Mouse (Mus musculus) forebrain, embryonic 10.5 days (tissue): Measurements from ENCODE around the gene Plcd1. TPM values are rescaled to one million over a fixed set of nuclear protein-coding genes. Genes with fewer than 3 reads are reported as not detected.
A peak's percentile ranks its signal among the peaks of the same experiment; 100 is the strongest.

Experiments
- DNase-seq: peaks from one replicate; pipeline ENCODE4 v3.0.0-alpha.2; 2017; ENCODE audit warnings: low spot score; ENCODE audit errors: extremely low spot score
- H3K27ac ChIP-seq: fragments of 300-500 bp; sonication (generic); 2 replicates; pipeline ENCODE4 v1.5.1; 2016; ENCODE audit warnings: mild to moderate bottlenecking
- H3K27me3 ChIP-seq: fragments of 300-500 bp; sonication (generic); 2 replicates; pipeline ENCODE4 v1.6.1; 2016; ENCODE audit warnings: mild to moderate bottlenecking; ENCODE audit not compliant: poor library complexity, severe bottlenecking
- H3K36me3 ChIP-seq: fragments of 300-500 bp; sonication (generic); replicated peaks from 2 replicates; pipeline ENCODE4 v1.6.1; 2016; ENCODE audit warnings: mild to moderate bottlenecking, moderate library complexity
- H3K4me1 ChIP-seq: fragments of 300-500 bp; sonication (generic); 2 replicates; pipeline ENCODE4 v1.6.1; 2016
- H3K4me3 ChIP-seq: fragments of 300-500 bp; sonication (generic); 2 replicates; pipeline ENCODE4 v1.5.1; 2016; ENCODE audit warnings: mild to moderate bottlenecking, moderate library complexity
- H3K9me3 ChIP-seq: fragments of 300-500 bp; sonication (generic); 2 replicates; pipeline ENCODE4 v1.6.1; 2016; ENCODE audit warnings: mild to moderate bottlenecking, moderate library complexity
- WGBS: fragments of 180-500 bp; shearing (Covaris S2); methylation state at CpG from one replicate; pipeline ENCODE4 v1.1.7; 2016; 5-methylcytosine and 5-hydroxymethylcytosine counted together
- polyA plus RNA-seq: library from polyadenylated mRNA; unstranded; fragments of >200 nt; fragmentation: Nextera tagmentation; extraction: Ambion mirVana; gene quantifications from 2 replicates; pipeline ENCODE4 v1.2.1, GENCODE M21; 2016

Plcd1 gene
- polyA plus RNA-seq, 1 experiment from 2014 or later: 13.7 TPM

GRCm38 (mm10) chr9:119086451-119086850, 6.9 kb downstream of the Plcd1 start:
- H3K36me3 ChIP-seq: peaks cover 5% of the 10 kb centered on the region; the same call in 1 of the 2 replicates
- H3K4me3 ChIP-seq: no peak overlapping the region
- no peak overlapping the region for H3K27ac ChIP-seq
- no peaks in the 10 kb centered on the region for H3K9me3 ChIP-seq
- H3K4me1 ChIP-seq: peaks cover 66% of the 10 kb centered on the region
- no peak for DNase-seq
- H3K27me3 ChIP-seq: peaks cover 46% of the 10 kb centered on the region
- WGBS: 66% methylated on average over 1 of the region's 1 CpGs

- H3K36me3 ChIP-seq: peaks cover 5% of the 10 kb centered on the region; the same call in 1 of the 2 replicates
- no peak for DNase-seq
- peaks cover 26% of the 10 kb centered on the region for H3K27me3 ChIP-seq
- H3K4me3 ChIP-seq: no peak overlapping the region
- peaks cover 67% of the 10 kb centered on the region for H3K4me1 ChIP-seq
- H3K27ac ChIP-seq: no peak overlapping the region
- WGBS: 83% methylated on average over 10 of the region's 10 CpGs
- H3K9me3 ChIP-seq: no peaks in the 10 kb centered on the region
Measured at GRCm38 (mm10) chr9:119083966-119084365, 9.3 kb downstream of the Plcd1 start.

- 66% methylated on average over 7 of the region's 7 CpGs for WGBS
- Histone ChIP-seq H3K4me3 (no peak overlapping the region), H3K36me3 (peaks cover 9% of the 10 kb centered on the region), H3K9me3 (no peaks in the 10 kb centered on the region), H3K27me3 (peaks cover 26% of the 10 kb centered on the region), H3K27ac (peak overlapping the region; percentile 83), H3K4me1 (peaks cover 56% of the 10 kb centered on the region)
- no peak for DNase-seq
Measured at GRCm38 (mm10) chr9:119082656-119083430, 10.5 kb downstream of the Plcd1 start.

- Histone ChIP-seq H3K4me3 (no peak overlapping the region), H3K9me3 (no peaks in the 10 kb centered on the region), H3K27me3 (peaks cover 18% of the 10 kb centered on the region; the same call in 1 of the 2 replicates), H3K27ac (peak overlapping the region; percentile 83), H3K4me1 (peaks cover 50% of the 10 kb centered on the region), H3K36me3 (peaks cover 12% of the 10 kb centered on the region)
- DNase-seq: peak; percentile 56
- WGBS: 7% methylated on average over 8 of the region's 8 CpGs
Measured at GRCm38 (mm10) chr9:119082039-119082438, 11.3 kb downstream of the Plcd1 start.

- H3K9me3 ChIP-seq: no peaks in the 10 kb centered on the region
- 0 out of 2 replicates have a peak, but pooled peaks cover 8% of the 10 kb centered on the region for H3K27me3 ChIP-seq
- H3K4me1 ChIP-seq: peaks cover 38% of the 10 kb centered on the region
- H3K27ac ChIP-seq: no peak overlapping the region
- 81% methylated on average over 5 of the region's 5 CpGs for WGBS
- peaks cover 20% of the 10 kb centered on the region for H3K36me3 ChIP-seq
- DNase-seq: no peak
- no peak overlapping the region for H3K4me3 ChIP-seq
Measured at GRCm38 (mm10) chr9:119080040-119080675, 13.1 kb downstream of the Plcd1 start.

GRCm38 (mm10) chr9:119075685-119076084, 17.6 kb downstream of the Plcd1 start:
- Histone ChIP-seq H3K9me3 (no peaks in the 10 kb centered on the region), H3K4me1 (peaks cover 7% of the 10 kb centered on the region), H3K27me3 (no peaks in the 10 kb centered on the region), H3K27ac (no peak overlapping the region), H3K36me3 (peaks cover 41% of the 10 kb centered on the region), H3K4me3 (no peak overlapping the region)
- 77% methylated on average over 16 of the region's 16 CpGs for WGBS
- no peak for DNase-seq

GRCm38 (mm10) chr9:119073184-119073895, 20.0 kb downstream of the Plcd1 start:
- peaks cover 5% of the 10 kb centered on the region; the same call in 1 of the 2 replicates for H3K4me1 ChIP-seq
- no peak for DNase-seq
- H3K4me3 ChIP-seq: no peak overlapping the region
- H3K27me3 ChIP-seq: no peaks in the 10 kb centered on the region
- H3K27ac ChIP-seq: no peak overlapping the region
- peaks cover 41% of the 10 kb centered on the region for H3K36me3 ChIP-seq
- no peaks in the 10 kb centered on the region for H3K9me3 ChIP-seq
- 88% methylated on average over 15 of the region's 15 CpGs for WGBS

- peaks cover 35% of the 10 kb centered on the region for H3K36me3 ChIP-seq
- H3K4me3 ChIP-seq: no peak overlapping the region
- no peak for DNase-seq
- no peaks in the 10 kb centered on the region for H3K9me3 ChIP-seq
- no peaks in the 10 kb centered on the region for H3K27me3 ChIP-seq
- H3K4me1 ChIP-seq: peaks cover 11% of the 10 kb centered on the region
- no peak overlapping the region for H3K27ac ChIP-seq
- WGBS: 88% methylated on average over 9 of the region's 9 CpGs
Measured at GRCm38 (mm10) chr9:119071786-119072185, 21.5 kb downstream of the Plcd1 start.

- WGBS: 87% methylated on average over 13 of the region's 13 CpGs
- peaks cover 11% of the 10 kb centered on the region for H3K4me1 ChIP-seq
- H3K36me3 ChIP-seq: peaks cover 28% of the 10 kb centered on the region
- no peaks in the 10 kb centered on the region for H3K27me3 ChIP-seq
- no peak for DNase-seq
- H3K4me3 ChIP-seq: no peak overlapping the region
- no peak overlapping the region for H3K27ac ChIP-seq
- H3K9me3 ChIP-seq: no peaks in the 10 kb centered on the region
Measured at GRCm38 (mm10) chr9:119070173-119070825, 23.0 kb downstream of the Plcd1 start.

- no peak overlapping the region for H3K27ac ChIP-seq
Measured at GRCm38 (mm10) chr9:119068266-119068665, 25.0 kb downstream of the Plcd1 start.

GRCm38 (mm10) chr9:119067601-119068000, 25.7 kb downstream of the Plcd1 start:
- peaks cover 22% of the 10 kb centered on the region for H3K4me1 ChIP-seq
- 5% methylated on average over 6 of the region's 6 CpGs for WGBS
- H3K27me3 ChIP-seq: 0 out of 2 replicates have a peak, but pooled peaks cover 5% of the 10 kb centered on the region
- H3K4me3 ChIP-seq: no peak overlapping the region
- no peak overlapping the region for H3K27ac ChIP-seq
- H3K9me3 ChIP-seq: no peaks in the 10 kb centered on the region
- H3K36me3 ChIP-seq: peaks cover 16% of the 10 kb centered on the region
- DNase-seq: peak; percentile 73

More at GRCm38 (mm10) chr9:119068266-119068665, 25.0 kb downstream of the Plcd1 start:
- no peak overlapping the region for H3K4me3 ChIP-seq
- 0 out of 2 replicates have a peak, but pooled peaks cover 5% of the 10 kb centered on the region for H3K27me3 ChIP-seq
- DNase-seq: no peak
- H3K36me3 ChIP-seq: peaks cover 16% of the 10 kb centered on the region
- H3K4me1 ChIP-seq: peaks cover 16% of the 10 kb centered on the region
- 90% methylated on average over 11 of the region's 11 CpGs for WGBS
- H3K9me3 ChIP-seq: no peaks in the 10 kb centered on the region

GRCm38 (mm10) chr9:119064296-119064695, 29.0 kb downstream of the Plcd1 start:
- no peak for DNase-seq
- Histone ChIP-seq H3K27me3 (0 out of 2 replicates have a peak, but pooled peaks cover 5% of the 10 kb centered on the region), H3K36me3 (no peaks in the 10 kb centered on the region), H3K4me1 (peaks cover 23% of the 10 kb centered on the region), H3K9me3 (no peaks in the 10 kb centered on the region), H3K4me3 (no peak overlapping the region), H3K27ac (no peak overlapping the region)
- 72% methylated on average over 4 of the region's 4 CpGs for WGBS
